Mouse (Mus musculus): Measurements from ENCODE around the gene Tmem171. TPM values are rescaled to one million over a fixed set of nuclear protein-coding genes. Genes with fewer than 3 reads are reported as not detected.

Gene Tmem171
- 1 to 10 TPM in 1 of 2 experiments, under 1 TPM in 1; 0.54 to 2.5 TPM for total RNA-seq (2021)
- long read RNA-seq, experiment 1: 0 reads
- long read RNA-seq, experiment 2, partial matches to known transcripts: 0 of 1 reads
- long read RNA-seq, experiment 2, other reads (novel, unspliced or antisense): 0 of 1 reads

GRCm38 (mm10) chr13:98694773-98695314, at the start of gene Tmem171:
Tmem171 (minus strand) TSS chr13:98694834.
- no peak for DNase-seq (ENCODE audit: low spot score in 2 of 2)

DNA sequence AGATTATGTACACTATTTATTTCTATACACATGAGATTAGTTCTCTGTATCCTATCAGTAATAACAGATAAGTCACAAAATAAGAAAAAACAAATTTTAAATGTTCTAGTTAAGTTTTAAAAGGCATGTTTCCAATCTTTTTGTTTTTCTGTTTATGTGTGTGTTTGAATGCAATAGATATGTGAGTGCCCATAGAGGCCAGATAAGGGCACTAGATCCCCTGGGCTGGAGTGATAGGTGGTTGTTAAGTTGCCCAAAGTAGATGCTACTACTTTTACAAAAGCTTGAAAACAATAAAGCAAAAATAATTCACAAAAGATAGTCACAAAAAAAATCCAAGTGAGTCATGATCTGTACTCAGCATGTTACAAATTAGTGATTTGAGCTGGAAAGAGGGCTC, 49.2 kb upstream of the Tmem171 start:
- DNase-seq (ENCODE audit: low spot score in 2 of 2): no peak

- no peak for DNase-seq (ENCODE audit: low spot score in 2 of 2)
Observed at GRCm38 (mm10) chr13:98743214-98743613, 48.6 kb upstream of the Tmem171 start.

DNA sequence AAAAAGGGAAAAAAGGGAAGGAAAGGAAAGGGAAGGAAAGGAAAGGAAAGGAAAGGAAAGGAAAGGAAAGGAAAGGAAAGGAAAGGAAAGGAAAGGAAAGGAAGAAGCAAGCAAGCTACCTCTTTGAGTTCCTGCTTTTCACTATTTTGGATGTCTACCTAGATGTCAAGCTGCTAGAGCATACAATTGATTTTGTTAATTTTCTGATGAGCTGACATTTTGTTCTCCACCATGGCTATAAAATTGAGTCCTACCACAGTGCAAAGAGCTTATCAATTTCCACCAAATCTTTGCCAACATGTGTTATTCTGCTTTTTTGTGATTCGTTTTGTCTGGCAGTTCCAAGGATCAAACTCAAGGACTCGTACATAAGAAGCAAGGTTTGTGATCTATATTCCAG, 43.6 kb upstream of the Tmem171 start:
- DNase-seq (ENCODE audit: low spot score in 2 of 2): no peak

GRCm38 (mm10) chr13:98733292-98733691, 38.7 kb upstream of the Tmem171 start:
- no peak for DNase-seq (ENCODE audit: low spot score in 2 of 2)

DNA sequence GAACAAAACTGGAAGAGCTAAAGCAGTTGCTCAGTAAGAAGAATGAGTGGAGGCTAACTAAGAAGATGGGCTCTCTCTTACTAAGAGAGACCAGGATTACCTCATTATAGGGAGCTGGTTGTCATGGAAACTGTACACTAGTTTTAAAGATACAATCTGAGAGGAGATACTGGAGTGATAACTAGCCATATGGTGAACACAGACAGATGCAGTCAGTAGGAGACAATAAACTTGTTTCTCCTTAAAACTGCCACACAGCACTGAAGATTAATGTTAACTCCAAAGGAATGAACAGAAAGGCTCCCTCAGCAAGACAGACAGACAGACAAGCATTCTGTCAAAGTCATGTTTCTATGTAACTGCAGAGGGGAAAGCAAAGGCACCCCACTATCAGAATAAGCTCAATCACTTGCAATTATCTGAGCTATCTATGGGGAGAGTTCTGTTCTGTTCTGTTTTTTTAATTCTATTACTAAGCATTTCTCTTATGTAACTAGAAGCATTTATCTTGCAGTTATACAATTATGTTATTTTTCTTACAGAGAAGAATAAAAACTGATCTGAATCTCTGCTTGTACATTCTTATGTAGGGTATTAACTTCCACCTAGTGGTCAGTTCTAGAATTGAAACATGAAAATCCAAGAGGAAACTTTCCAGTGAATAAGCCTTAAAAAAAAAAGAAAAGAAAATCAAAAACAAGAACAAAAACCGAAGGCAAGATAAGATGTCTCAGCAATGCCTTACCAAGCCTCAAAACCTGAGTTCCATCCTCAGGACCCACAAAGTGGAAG, 34.8 kb upstream of the Tmem171 start:
- no peak for DNase-seq (ENCODE audit: low spot score in 2 of 2)

DNA sequence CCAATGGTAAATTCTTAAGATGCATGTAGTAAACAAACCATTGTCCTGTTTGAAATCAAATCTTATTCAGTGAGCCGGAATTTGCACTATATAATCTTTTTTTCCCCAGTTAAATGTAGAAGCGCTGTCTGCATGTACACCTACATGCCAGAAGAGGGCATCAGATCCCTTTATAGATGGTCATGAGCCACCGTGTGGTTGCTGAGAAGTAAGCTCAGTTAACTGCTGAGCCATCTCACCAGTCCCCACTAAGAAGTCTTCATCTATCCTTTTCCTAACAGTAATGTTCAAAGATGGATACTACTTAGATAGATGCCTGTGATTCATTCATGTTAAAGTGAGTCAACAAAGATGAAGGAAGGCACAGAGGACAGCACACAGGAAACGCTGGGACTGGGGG, 31.9 kb upstream of the Tmem171 start:
- DNase-seq (ENCODE audit: low spot score in 2 of 2): no peak

DNA sequence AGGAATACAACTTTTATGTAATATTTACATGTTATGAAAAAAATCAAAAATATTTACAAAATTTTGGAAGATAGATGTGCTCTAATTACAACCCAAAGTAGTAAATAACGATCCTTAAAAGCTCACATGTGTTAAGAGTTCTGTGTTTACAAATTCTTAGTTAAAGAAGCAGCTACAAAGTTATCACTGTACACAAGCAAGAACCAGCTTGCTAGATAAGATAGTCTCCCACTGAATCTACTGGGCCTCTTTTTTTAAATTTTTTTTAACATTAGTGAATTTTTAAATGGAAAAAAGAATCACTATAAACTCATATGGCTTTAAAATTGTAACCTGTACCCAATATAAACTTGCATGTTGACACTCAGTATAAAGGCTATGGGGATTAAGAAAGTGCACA, 28.8 kb upstream of the Tmem171 start:
- no peak for DNase-seq (ENCODE audit: low spot score in 2 of 2)

GRCm38 (mm10) chr13:98722296-98722695, 27.7 kb upstream of the Tmem171 start:
- no peak for DNase-seq (ENCODE audit: low spot score in 2 of 2)

GRCm38 (mm10) chr13:98716176-98716575, 21.5 kb upstream of the Tmem171 start:
- no peak for DNase-seq (ENCODE audit: low spot score in 2 of 2)

DNA sequence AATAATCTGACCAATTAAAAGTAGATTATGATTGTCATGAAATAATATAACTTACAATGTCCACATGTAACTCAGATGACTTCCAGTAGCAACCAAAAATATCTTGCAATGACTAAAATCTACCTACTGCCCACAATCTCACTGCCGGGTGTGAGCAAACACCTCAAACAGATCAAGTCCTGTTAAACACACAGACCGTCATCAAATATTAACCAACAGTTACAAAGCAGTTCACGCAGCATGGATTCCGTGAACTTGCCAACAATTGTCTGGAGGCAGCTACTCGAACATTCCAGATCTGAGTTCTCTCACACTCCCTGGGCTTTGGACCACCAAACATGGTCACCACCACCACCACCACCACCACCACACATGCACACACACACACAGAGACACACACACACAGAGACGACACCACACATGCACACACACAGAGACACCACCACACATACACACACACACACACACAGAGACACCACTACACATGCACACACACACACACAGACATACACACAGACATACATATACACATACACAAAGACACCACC, 20.9 kb upstream of the Tmem171 start:
- DNase-seq (ENCODE audit: low spot score in 2 of 2): no peak

DNA sequence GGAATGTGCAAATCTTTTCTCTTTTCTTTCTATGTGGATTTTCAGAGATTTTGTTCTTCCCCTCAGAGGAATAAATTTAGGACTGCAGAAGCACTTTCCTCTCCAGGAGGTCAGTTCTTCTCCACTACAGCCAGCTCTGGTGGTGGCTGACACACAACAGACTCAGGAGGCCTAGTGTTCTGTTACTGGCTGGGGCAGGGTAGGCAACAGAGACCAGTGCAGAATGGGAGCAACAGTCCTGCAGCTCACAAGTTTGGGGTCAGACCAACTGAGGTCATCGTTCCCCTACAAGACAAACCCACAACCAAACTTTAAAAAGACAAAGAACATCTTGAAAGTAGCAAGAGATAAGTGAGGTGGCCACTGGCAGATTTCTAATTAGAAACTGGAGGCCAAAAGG, 16.0 kb upstream of the Tmem171 start:
- DNase-seq (ENCODE audit: low spot score in 2 of 2): no peak

GRCm38 (mm10) chr13:98710236-98710635, 15.6 kb upstream of the Tmem171 start:
- DNase-seq (ENCODE audit: low spot score in 2 of 2): no peak

DNA sequence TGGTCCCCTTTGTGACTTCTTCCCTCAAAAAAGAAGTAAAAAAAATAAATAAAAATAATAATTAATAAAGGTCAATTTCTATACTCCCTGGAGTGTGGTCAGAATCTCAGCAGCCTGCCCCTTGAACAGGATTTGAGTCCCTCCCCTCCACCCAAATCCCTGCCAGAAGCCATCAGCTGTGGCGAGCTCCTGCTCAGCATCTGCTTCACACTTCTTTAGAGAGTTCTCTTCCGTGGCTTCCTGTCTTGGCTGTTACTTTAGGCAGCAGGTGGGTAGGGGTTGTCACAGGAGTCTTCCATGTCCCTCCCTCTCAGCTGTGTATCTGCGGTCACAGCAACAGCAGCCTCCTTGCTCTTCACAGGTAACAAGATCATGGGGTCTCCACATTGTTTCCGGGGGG, 10.9 kb upstream of the Tmem171 start:
- no peak for DNase-seq (ENCODE audit: low spot score in 2 of 2)

GRCm38 (mm10) chr13:98703786-98704185, 9.2 kb upstream of the Tmem171 start:
- no peak for DNase-seq (ENCODE audit: low spot score in 2 of 2)

DNA sequence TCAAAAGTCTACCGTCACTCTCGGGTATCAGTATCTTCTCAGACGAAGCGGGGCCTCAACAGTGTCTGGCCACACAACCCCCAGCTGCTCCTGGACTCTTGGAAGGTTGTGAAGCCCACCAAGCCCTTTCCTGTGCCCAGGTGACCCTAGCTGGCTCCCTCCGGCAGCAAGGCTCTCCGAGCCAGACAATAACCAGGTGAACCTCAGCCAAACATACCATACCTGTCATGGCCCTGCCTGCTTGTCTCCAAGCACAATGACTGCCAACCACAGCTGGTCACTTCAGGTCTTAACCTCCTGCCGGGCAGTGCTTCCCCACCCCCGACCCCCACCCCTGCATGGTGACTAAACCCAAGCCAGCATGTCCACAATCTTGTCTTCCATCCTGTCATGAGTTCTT, 7.7 kb upstream of the Tmem171 start:
- DNase-seq (ENCODE audit: low spot score in 2 of 2): no peak

GRCm38 (mm10) chr13:98701309-98701675, 6.7 kb upstream of the Tmem171 start:
- DNase-seq (ENCODE audit: low spot score in 2 of 2): no peak

DNA sequence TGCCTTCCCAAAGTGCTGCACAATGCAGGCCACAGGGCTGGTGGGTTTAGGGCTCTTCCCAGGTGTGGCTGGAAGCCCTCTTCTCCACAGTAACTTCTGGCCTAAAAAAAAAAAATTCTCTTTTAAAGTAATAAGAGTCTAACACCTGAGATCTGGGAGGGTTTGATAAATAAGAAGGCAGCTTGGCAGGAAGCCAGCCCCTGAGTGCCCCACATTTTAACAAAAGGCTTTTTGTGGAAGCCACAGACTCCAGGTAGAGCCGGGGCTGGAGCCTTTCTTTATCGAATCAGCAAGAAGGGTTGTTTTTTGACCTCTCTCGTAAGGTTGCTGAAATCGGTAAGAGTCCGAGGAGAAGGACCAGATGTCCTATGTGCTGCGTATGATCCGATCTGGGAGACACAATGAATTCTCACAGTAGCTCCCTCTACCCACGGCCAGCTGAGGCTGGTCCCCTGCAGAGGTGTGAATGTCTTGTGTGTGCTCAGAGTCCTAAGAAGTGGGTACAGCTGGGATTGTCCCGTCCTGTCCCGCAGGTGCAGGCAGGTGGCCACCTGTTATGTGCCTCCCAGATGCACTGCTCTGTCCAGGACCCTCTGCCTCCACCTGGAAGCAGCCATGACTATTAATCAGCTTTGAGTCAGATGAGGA, 6.2 kb upstream of the Tmem171 start:
- no peak for DNase-seq (ENCODE audit: low spot score in 2 of 2)

DNA sequence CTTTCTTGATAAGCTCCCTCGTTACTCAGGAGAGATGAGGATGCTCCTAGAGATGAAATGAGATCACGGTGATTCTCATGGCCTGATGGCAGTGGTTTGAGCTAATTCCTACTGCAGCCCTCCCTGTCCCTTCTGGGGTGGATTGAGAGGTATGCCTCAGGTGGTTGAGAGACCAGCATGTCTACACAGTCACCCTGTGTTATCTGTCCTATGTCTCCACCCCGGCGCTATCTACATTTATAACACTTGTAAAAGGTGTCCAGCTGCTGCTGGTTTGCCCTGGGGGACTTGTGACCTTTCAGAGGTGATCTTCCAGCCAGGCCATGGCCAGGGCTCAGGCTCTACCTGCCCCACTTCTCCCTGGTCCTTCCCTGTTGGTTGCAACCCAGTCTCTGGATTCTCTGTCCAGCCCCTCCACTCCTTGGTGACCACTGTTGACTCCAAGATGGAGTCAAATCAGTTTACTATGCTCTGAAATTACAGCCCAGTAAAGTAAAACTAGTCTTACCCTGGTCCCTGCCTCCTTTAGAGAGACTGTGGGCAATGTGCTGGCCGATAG, 5.4 kb upstream of the Tmem171 start:
- DNase-seq (ENCODE audit: low spot score in 2 of 2): no peak

DNA sequence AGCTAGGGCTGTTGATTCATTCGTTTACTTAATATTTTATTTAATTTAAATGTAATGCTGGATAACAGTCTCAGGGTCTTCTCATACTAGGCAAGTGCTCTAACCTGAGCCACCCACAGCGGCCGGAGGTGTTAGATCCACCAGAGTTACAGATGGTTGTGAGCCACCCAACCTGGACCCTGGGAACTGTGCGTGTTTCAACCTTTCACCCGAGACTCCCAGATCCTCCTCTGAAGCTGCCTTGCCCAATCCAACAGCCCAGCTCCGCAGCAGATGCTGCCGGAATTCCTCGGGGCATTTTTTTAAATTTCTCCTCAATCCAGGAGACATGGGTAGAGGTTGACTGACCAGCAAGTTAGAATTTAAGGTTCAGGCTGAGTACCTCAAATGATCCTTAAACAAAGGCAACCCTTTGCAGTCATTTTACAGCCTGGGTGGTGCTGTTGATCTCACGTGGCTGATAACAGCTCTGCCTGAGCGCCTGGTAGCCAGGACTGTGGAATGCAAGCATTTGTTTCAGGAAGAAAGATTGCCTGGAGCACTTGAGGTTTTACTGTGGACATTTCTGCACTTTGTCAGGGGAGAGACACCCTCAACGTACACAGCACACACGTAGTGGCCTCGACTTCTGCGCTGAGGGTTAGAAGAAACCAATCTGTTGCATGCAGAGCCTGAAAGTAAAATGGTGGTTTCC, 4.6 kb upstream of the Tmem171 start:
- DNase-seq (ENCODE audit: low spot score in 2 of 2): no peak

DNA sequence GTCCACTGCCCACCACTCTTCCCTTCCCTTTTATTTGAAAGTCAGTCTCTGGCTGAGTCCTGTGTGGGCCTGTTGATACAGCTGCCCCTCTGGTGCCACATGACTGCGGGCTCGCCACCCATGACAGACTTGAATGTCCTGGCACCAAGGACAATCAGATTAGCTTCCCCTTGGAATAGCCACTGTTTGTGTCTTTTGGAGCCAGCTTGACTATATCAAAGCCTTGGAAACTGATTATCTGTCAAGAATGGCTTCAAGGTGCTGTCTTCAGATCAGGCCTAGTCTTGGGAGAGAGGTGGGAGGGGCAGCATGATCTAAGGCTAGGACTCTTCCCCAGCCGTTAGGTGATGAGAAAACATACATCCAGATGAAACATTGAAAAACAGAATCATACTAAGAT, 2.1 kb upstream of the Tmem171 start:
- DNase-seq (ENCODE audit: low spot score in 2 of 2): no peak

Measured in adrenal gland, postnatal 4 days (tissue).